8 mouse cellular contexts compared by ENCODE assay signal in the genomic region with DNA sequence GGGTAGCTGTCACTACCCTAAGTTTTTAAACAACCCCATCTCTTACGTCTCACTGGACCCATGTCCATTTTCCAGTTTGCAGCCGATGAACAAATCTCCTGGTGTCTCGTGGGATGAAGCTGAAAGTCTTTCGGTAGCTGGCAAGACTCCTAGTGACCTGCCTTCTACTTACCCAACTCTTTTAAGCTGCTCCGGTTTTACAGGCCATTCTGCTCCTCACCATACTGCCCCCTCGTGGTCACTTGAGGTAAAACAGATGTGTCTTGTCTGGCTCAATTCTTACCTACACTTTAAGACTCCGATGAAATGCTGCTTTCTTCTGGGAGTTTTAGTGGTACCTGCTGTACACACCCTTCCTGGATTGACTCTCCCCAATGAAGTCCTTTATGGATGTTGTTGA. TPM values are rescaled to one million over a fixed set of nuclear protein-coding genes. Genes with fewer than 3 reads are reported as not detected.
DNase-seq lines count a peak whose midpoint lies in the region; ATAC-seq and TF ChIP-seq lines count a peak whose summit lies in the region.

No protein-coding gene starts in this region.

- peak; percentile 69 for DNase-seq in kidney, adult 2 months
- peak; percentile 83 for DNase-seq in adipocyte (ENCODE audit: low spot score)
- DNase-seq in cerebellum, postnatal 4 days (ENCODE audit: low spot score in 2 of 2), result peak; percentile 38 to 68
- DNase-seq in heart, postnatal 4 days, result peak; percentile 78
- DNase-seq in limb, embryonic 10.5 days (ENCODE audit: low spot score), result peak; percentile 80
- peak; percentile 43 for DNase-seq in retina, adult 2 months (ENCODE audit: low read depth, low spot score)
- DNase-seq in thymus, postnatal 4 days, result peak; percentile 90

- H3K4me1 ChIP-seq in kidney, adult 2 months (ENCODE audit: control insufficient read depth, insufficient read depth, low read length), result no peaks in the 10 kb centered on the region
- no peaks in the 10 kb centered on the region for H3K4me1 ChIP-seq in kidney, embryonic 16.5 days (ENCODE audit: insufficient read depth, low read length)
- no peaks in the 10 kb centered on the region for H3K4me1 ChIP-seq in limb, embryonic 10.5 days

- H3K9ac ChIP-seq in kidney, embryonic 16.5 days (replicated peaks; ENCODE audit: low read length), result no peak overlapping the region

- H3K27me3 ChIP-seq in kidney, adult 2 months (replicated peaks; ENCODE audit: control insufficient read depth, insufficient read depth, low read length), result no peaks in the 10 kb centered on the region
- H3K27me3 ChIP-seq in kidney, embryonic 16.5 days (ENCODE audit: insufficient read depth, low read length), result no peaks in the 10 kb centered on the region
- H3K27me3 ChIP-seq in limb, embryonic 10.5 days (ENCODE audit: low read depth, poor library complexity, severe bottlenecking), result no peaks in the 10 kb centered on the region

- 40% methylated on average over 7 of the region's 7 CpGs for WGBS in kidney, adult 2 months
- WGBS in kidney, embryonic 16.5 days, result 52% methylated on average over 7 of the region's 7 CpGs
- 49% methylated on average over 7 of the region's 7 CpGs for WGBS in limb, embryonic 10.5 days

- no peak for TF ChIP-seq POLR2A in kidney, adult 2 months (IDR thresholded peaks at IDR 0.05; ENCODE audit: low read depth, low read length)

- no peak for ATAC-seq in kidney, embryonic 16.5 days (ENCODE audit: low FRiP score, low TSS enrichment)

- peak; percentile 67 for TF ChIP-seq CTCF in kidney, adult 2 months (conservative IDR thresholded peaks at IDR 0.05; ENCODE audit: insufficient read depth, insufficient read length, low read depth, low read length)

- H3K27ac ChIP-seq in kidney, adult 2 months (ENCODE audit: insufficient read depth, low read depth, low read length), result no peak overlapping the region
- H3K27ac ChIP-seq in kidney, embryonic 16.5 days (ENCODE audit: low read length), result no peak overlapping the region
- H3K27ac ChIP-seq in limb, embryonic 10.5 days, result no peak overlapping the region

- H3K4me2 ChIP-seq in kidney, embryonic 16.5 days (replicated peaks; ENCODE audit: low read depth, low read length), result no peak overlapping the region

- no peaks in the 10 kb centered on the region for H3K9me3 ChIP-seq in kidney, embryonic 16.5 days (ENCODE audit: low read length)
- H3K9me3 ChIP-seq in limb, embryonic 10.5 days (replicated peaks), result no peaks in the 10 kb centered on the region

- H3K4me3 ChIP-seq in kidney, adult 2 months (ENCODE audit: insufficient read depth, low read depth, low read length), result no peak overlapping the region
- H3K4me3 ChIP-seq in kidney, embryonic 16.5 days (ENCODE audit: low read length), result no peak overlapping the region
- no peak overlapping the region for H3K4me3 ChIP-seq in limb, embryonic 10.5 days

- no peaks in the 10 kb centered on the region for H3K36me3 ChIP-seq in kidney, adult 2 months (ENCODE audit: control insufficient read depth, insufficient read depth, low read length)
- no peaks in the 10 kb centered on the region for H3K36me3 ChIP-seq in kidney, embryonic 16.5 days (ENCODE audit: insufficient read depth, low read length)
- no peaks in the 10 kb centered on the region for H3K36me3 ChIP-seq in limb, embryonic 10.5 days

RNA-seq across cellular contexts. Expression of a gene that starts 18.2 kb away (rescaled TPM):
- 8.6 and 8.8 TPM in 2 replicates for polyA plus RNA-seq in kidney, adult 2 months (2012; rRNA removed)
- polyA plus RNA-seq in kidney, embryonic 16.5 days (2015; fragmentation: Nextera tagmentation; extraction: Ambion mirVana), result 7.3 and 7.4 TPM in 2 replicates
- total RNA-seq in heart, postnatal 4 days (2021), result 10 to 100 TPM; 24.3 to 24.7 TPM
- 9.8 and 10.7 TPM in 2 replicates for polyA plus RNA-seq in limb, embryonic 10.5 days (2016; fragmentation: Nextera tagmentation; extraction: Ambion mirVana)
